Mouse (Mus musculus) spleen, adult 12 weeks (tissue): ENCODE data around the gene Gm1123.

Experiments
- DNase-seq: peaks from one replicate; pipeline ENCODE4 v3.0.0; 2022; ENCODE audit warnings: low spot score

Gm1123 gene

DNA sequence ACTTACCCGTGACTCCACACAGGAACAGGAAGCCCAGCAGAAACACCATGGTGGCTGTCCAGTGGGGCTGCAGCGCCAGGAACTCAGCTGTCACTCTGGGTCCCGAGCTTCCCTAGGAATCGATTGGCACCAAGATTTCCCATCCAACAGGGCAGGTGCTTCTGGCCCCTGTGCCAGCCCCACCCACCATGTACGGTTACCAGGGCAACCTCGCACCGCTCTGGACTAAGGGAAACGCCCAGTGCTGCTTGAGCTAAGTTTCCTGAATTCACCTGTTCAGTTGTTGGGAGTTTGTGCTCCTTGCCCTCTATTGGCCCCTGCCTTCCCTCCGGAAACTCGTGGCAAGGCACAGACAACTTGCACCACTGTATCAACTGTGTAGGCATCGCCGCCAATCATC, at the start of gene Gm1123:
Gm1123 (minus strand) TSS at position 141 of the 400 bp plus-strand sequence.
- DNase-seq = no peak

DNA sequence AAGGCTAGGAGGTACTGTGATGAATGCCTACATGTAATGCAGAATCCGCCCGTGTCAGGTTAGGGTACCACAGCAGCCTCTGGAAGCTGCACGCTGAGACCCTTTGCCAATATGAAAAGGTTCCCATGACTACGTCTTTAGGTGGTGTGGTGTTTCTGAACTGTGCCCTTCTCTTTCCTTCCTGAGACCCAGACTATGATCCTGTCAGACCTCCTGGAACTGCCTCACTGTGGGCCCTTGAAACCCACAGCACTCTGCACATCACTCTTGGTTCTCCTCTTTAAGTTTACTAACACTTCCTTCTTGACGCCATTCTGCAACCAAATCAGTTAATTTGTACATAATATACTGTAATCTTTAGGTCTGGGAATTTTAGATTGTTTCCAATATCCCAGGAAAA, 46.2 kb upstream of the Gm1123 start:
- DNase-seq = no peak

DNA sequence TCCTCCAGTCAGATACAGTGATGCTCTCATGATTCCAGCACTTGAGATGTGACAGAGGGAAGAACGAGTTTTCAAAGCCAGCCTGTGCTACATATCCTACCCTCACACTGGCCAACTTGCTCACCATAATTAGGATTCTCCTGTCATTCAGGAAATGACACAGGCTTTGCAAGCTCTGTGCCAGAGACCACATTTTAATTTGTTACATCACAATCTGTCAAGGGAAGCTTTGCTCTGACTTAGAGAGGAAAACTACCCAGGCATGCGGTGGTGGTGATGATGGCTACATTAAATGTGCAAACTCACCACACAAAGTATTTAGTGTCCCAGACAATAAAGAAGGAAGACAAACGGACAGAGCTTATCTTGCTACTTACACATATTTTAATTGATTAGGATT, 45.8 kb upstream of the Gm1123 start:
- no peak for DNase-seq

DNA sequence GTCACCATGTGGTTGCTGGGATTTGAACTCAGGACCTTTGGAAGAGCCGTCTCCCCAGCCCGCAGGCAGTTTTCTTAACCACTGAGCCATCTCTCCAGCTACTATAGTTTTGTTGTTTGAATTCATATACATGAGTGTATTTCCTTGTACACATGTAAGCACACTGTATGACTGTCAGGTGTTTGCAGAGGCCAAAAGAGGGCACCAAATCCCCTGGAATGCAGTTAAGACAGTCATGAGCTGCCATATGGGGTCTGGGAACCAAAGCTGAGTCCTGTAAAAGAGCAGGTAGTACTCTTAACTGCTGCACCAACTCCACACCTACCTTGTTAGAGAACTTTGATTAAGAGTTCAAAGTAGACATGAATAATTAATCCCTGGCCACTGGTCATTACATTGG, 45.1 kb upstream of the Gm1123 start:
- no peak for DNase-seq

DNA sequence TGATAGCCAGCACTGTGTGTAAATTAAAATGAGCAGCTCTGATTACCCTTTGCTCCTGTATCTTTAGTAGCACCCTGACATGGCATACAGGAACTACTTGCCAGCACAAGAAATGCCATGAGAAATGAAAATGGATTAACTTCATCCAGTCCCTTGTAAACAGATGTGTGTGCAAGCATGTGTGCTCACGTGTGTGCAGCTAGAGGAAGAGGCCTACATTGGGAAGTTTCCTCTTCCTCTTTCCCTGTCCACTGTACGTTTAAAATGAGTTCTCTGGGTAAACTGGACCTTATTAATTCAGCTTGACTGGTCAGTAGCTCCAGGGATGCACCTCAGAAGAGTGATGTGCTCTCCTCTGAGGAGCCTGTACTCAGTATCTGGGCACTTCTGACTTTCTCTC, 38.9 kb upstream of the Gm1123 start:
- DNase-seq = no peak

DNA sequence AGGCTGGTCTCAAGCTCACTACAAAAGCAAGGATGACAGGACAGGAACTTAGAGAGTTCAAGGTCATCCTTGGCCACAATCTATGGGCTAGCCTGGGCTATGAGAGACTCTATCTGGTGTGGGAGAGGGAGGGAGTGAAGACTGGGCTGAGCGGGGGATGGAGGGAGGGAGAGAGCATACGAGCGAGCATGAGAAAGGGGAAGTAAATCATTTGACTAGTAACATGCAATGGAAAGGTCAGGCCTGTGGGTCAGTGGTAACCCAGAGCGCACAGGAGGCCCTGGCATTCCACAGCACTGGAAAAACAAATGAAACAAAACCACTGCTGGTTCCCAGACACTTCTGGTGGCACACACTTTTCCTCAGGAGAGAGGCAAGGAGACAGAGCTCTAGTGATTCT, 37.0 kb upstream of the Gm1123 start:
- no peak for DNase-seq

DNA sequence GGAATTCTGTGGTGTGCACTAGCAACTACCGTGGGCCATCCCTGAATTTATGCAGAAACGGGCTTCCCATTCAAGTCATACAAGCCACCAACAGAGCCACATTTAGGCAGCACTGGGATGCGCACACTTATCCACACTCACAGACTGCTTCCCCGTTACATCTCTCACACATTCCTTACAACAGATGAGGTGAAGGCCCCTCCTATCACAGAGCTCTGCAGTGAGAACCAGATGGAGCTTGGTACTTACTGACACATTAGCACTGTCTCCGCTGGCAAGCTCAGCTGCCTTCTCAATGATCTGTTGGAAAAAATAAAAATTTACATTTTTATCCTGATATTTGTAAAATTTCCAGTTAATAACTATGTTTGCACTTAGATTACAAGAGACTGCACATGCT, 29.8 kb upstream of the Gm1123 start:
- no peak for DNase-seq

DNA sequence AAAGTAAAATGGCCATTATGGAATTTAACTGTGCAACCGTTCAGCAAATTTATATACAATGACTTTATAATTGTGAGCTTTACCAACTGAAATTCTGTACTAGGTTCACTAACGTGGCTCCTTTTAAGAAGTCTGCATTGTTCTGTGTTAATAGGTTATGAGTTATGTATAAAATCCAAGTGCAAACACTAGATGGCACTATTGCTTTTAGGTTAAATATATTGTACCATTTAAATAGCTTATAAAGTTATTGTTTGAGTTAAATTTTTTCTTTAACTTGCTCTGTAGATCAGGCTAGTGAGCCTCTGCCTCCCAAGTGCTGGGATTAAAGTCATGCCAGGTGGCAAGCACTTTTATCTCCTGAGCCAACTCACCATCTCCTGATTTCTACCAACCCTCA, 28.7 kb upstream of the Gm1123 start:
- DNase-seq = no peak

DNA sequence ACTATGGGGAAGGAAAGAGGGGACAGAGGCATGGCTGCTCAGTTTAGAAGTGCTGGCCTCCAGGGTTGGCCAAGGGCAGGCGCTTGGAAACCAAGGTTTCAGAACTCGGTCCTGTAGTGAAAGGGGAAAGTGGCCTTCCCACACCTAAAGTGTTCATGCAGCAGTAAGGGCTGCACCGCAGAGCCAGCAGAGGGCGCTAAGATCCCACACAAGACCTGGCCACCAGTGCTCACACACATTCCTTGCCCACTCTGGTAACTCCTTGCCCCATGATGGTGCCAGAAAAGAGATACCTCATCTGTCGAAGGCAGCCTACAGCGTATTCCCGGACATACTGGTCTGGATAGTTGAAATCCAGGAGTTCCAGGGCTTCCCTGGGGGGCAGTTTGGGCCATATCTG, 27.0 kb upstream of the Gm1123 start:
- DNase-seq = peak; percentile 40

DNA sequence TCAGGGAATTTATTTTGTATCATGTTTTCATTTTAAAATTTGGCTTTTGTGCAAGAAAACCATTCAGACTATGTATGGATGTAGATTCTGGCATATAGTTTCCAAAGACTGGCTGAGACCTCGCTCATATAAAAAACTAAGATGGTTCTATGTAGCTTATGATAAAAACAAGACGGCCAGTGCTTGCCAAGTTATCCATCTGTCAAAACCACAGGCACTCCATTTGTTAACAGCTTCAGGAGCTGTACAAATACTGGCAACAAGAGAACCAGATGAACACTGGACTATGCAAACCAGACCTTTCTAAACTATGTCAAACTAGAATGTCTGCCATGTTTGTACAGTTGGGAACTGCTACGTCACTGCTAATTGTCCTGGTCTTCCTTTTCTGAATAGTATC, 22.2 kb upstream of the Gm1123 start:
- DNase-seq = no peak

DNA sequence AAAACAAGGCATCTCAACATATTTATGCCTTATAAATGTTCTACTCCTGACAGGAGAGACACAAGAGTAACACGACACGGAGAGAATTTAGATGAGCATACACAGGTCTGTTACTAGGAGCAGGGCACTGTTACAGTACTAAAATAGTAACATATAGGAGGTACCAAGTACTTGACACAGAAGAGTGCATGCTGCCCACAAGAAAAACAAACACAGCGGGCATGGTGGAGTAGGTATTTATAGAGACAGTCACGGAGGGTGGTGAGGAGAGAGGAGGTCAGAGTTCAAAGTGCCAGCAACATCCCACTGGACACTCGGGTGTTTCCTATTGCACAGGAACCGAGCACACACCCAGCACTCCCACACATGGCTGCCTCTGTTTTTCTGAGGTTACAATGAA, 14.2 kb upstream of the Gm1123 start:
- DNase-seq = no peak

DNA sequence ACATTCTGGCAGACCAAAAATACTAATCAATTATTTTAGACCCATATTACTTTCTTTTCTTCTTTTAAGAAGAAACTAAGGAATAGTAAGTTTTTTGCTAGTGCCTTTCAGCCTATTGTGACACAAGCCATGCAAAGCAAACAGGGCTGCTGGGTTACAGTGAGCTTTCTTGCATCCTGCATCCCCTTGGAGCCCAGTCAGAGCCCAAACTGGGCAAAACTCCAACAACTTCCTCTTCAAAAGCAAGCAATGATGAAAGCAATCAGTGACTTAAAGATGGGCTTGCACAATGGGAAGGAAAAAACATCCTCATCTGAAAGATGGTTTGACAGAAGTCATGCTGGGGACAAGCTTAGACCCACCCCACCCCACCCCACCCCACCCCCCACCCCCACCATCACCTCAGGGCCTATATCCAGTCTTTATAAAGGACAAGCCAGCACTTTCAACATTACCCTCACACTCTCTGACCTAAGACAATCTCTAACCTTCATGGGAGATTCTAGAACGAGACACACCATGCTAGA, 13.3 kb upstream of the Gm1123 start:
- no peak for DNase-seq

DNA sequence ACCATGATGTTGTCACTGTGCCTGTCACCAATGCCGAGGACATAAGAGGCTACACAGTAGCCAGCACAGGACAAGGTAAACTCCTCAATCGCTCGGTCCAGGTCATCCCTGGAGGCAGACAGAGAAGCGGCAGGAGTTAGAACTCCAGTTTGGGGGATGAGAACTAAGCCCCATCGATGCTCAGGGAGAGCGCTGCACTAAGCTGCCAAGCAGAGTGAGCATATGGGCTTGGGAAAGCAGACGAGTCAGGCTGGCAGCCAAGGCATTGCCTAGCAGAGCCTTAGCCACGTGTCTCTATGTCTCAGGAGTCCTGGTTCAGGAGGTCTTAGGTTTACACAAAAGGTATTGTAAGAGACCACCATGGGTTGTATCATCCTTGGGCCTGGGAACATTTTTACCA, 9.2 kb upstream of the Gm1123 start:
- no peak for DNase-seq

DNA sequence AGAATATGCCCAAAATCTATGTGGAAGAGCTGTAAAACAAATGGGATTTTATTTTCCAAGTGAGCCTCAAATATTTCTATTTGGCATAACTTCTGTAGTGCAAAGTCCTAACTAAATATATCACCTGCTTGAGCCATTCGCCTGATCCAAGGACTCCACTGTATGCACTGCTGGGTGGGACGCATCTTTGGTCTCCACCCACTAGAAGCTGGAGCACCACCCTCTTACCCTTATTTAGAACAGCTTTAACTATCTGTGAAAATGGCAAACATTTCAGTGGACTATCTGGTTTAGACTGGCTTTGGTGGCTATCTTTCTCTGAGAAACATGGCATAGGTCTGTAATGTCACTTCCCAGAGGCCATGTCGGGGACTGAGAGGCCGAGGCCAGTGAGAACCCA, 7.1 kb upstream of the Gm1123 start:
- DNase-seq = no peak

DNA sequence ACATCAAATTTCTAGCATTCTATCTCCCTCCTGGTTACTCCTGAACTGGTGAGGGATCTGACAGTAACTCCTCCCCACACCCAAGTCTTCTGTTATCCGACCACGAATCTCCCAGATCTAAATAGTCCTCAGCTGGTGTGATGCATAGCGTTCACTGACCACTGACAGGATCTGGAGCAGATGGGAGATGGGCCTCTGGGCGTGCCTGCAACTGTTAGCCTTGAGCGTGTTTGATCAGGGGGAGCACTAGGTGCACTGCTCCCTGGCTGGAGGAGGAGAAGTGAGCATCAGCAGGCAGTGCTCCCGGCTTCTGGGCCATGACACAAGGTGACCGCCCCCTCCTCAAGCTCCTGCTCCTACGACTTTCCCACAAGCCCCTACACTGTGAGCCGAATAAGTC, 6.5 kb upstream of the Gm1123 start:
- no peak for DNase-seq

DNA sequence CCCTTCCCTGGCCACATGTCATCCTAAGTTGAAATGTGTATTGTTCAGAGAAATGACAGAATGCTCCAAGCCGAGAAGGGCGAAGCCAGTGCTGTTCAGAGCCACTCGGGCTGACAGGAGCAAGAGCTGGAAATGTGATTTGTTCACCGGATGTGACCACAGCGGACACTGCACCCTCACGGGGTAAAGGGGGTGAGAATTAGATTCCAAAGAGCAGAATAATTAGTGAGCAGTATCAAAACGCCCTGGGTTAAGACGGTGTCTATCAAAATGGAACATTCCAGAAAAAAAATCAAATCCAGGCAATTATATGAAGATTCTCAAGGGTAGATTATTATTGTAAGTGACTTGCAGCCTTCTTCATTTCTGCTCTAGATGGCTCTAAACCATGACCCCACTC, 1.4 kb downstream of the Gm1123 start:
- no peak for DNase-seq

DNA sequence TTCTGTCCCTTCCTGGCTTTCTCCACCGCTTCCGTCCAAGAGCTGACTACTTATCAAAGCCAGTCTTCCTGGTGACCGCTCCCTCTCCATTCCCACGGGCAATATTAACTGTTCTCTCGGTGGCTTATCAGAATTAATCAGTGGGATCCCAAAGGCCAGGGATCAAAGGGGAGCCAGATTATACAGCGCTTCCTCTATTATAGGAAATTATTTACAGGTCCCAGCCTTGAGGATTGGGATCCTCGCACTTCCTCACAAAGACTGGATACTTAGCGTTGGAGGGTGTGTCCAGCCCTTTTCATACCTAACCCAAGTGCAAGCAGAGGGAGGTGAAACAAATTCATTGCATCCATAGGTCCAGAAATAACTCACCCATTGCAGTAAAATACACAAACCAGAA, 3.5 kb downstream of the Gm1123 start:
- DNase-seq = no peak

DNA sequence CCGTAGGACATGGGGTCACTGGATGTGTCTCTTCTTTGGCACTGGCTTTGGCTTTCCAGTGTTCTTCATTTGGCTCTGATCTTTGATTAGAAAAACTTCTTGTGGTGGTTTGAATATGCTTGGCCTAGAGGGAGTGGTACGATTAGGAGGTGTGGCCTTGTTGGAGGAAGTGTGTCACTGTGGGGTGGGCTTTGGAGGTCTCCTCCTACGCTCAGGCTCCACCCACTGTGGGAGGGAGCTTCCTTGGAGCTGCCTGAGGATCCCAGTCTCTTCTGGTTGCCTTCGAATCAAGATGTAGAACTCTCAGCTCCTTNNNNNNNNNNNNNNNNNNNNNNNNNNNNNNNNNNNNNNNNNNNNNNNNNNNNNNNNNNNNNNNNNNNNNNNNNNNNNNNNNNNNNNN, 13.8 kb downstream of the Gm1123 start:
- no peak for DNase-seq

DNA sequence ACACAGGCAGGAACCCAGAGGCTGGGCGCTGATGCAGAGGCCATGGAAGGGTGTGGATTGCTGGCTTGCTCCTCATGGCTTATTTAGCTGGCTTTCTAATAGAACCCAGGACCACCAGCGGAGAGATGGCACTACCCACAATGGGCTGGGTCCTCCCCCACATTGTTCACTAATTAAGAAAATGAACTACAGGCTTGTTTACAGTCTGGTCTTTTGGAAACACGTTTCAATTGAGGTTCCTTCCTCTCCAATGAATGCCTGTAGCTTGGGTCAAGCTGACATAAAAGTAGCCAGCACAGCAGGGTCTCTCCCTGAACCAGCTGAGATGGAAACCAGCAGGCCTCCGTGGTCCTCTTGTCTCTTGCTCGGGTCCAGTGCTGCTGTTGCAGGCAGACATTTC, 14.3 kb downstream of the Gm1123 start:
- no peak for DNase-seq

DNA sequence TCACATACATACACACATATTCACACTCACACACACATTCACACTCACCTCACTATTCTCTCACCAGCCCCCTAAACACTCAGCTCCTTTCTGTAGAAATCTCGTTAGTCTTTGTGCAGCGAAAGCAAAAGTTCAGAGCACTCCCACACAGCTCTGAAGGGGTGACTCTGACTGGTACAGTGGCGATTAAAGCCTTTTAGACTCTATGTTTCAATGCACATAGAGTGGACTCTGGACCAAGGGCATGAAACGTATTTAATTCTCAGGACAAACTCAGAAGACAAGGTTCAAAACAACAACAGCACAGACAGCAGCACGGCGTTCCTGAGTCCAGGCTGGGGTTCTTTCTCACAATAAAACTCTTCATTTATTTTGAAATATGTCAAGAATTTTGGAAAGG, 17.8 kb downstream of the Gm1123 start:
- no peak for DNase-seq

DNA sequence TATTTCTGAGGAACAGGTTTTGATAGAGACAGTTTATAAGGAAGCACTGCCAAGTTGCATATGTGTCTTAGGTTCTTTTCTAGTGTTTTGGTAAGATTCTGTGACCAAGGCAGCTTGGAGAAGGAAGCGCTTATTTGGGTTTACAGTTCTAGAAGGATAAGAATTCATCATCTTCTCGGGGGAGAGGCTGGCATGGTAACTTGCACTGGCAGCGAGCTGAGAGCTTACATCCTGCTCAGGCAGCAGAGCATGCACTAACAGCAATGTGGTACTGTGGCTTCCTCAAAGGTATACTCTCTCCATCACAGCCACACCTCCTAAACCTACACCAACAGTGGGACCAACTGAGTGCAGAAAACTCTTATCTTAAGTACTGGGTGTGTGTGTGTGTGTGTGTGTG, 18.8 kb downstream of the Gm1123 start:
- DNase-seq = no peak

DNA sequence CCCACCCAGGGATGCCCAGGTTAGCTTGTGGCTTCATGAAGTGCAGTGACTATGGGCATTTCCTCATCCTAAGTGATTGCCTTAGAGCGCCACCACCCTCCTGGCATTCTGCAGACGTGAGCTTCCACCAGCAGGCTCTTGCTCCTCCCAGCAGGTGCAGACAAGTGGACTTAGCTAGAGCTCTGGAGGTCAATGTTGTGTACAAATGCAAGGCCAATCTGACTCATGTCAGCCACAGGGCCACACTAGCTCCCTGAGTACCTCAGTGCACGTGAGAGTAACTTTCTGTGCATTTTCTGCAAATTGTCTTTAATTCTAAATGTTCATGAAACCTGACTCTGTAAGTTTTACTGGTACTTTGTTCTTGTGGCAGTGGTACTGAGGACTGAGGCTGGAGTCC, 19.2 kb downstream of the Gm1123 start:
- DNase-seq = no peak

DNA sequence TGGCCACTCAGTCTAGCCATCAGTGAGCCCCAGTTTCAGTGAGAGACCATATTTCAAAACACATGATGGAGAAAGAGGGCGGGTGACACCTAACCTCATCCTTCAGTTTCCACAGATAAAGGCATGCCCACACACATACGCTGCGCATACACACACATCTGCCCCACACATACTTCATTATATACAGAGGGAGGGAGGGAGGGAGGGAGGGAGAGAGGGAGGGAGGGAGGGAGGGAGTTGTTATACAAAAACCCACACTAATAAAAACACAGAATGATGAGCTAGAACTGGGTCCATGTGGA, 25.7 kb downstream of the Gm1123 start:
- no peak for DNase-seq

DNA sequence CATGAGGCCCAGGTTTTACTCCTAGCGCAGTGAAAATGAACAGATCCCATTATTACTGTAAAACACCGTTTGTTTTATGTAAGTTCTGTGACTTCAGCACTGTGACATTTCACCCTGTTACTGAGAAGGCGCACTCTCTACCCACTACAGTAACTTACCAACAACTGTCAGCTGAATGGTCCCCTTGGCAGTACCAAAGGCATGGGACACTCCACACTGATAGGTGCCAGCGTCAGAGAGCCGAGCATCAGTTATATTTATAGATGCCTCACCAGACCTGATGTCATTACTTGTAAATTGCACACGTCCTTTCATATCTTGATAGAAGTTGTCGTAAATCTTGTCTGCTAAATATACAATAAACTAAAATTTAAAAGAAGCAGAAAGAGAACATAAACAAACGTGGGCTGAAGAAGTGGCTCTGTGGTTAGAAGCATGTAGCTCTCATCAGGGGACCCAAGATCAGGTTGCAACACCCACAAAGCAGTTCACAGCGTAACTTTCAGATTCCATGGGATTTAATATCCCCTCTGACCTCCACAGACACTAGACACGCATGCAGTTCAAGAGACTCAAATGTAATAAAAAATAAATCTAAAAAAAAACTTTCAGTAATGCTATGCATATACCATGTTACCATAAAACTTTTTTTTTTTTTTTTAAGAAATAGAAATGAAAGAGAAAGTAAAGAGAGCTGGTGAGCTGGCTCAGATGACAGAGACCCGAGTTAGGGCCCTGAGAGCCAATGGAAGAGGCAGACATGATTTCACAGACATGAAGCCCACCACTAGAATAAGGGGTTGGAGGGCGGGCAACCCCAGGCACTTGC, 26.2 kb downstream of the Gm1123 start:
- DNase-seq = no peak

DNA sequence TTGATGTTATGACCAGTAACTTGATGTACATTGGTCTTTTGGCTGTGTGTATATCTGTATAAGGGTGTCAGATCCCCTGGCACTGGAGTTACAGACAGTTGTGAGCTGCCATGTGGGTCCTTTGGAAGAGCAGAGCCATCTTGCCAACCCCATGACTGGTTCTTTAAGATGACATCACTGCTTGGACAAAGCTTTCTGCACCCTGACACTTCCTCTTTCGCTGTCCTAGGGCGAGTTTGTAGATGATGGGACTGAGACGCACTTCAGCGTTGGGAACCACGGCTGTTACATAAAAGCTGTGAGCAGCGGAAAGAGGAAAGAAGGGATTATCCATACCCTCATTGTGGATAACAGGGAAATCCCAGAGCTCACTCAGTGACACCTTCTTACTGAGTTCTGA, 34.2 kb downstream of the Gm1123 start:
- no peak for DNase-seq
